Mouse (Mus musculus) gastrocnemius, postnatal 14 days (tissue): ENCODE data around the gene Dmac2. TPM values are rescaled to one million over a fixed set of nuclear protein-coding genes. Genes with fewer than 3 reads are reported as not detected.
A peak's percentile ranks its signal among the peaks of the same experiment; 100 is the strongest.
"Not testable (repeated sequence)": the region's sequence is repeated elsewhere in the genome, so short reads cannot be mapped to it uniquely, and the experiment has no call there.

Experiments
- DNase-seq: peaks from one replicate; pipeline ENCODE4 v3.0.0; 2021; ENCODE audit warnings: mixed read lengths
- intact Hi-C: fragments of 180-260 bp; cut with DNase I; formaldehyde crosslinking; loops from one replicate; pipeline ENCODE4 v1.15.1; 2025; ENCODE audit warnings: low total_unique reads
- long read RNA-seq, 2 experiments: library from polyadenylated mRNA; stranded (forward); transcript quantifications; one replicate each; pipeline ENCODE4 v2.0.0; 2021
- total RNA-seq, 2 experiments: library from RNA; stranded (reverse); gene quantifications; 2 replicates each; pipeline ENCODE4 v1.2.3; 2021

Gene Dmac2
- total RNA-seq, result 10 to 100 TPM; 24.2 to 31.3 TPM
- long read RNA-seq, experiment 1, transcript Dmac2-201 (6 exons, 1,465 nt), result major isoform, 9 of 18 reads
- long read RNA-seq, experiment 1, partial matches to known transcripts, result 3 of 18 reads
- long read RNA-seq, experiment 1, other reads (novel, unspliced or antisense), result 3 of 18 reads
- long read RNA-seq, experiment 2, transcript Dmac2-201 (6 exons, 1,465 nt), result major isoform, 14 of 19 reads
- long read RNA-seq, experiment 2, partial matches to known transcripts, result 2 of 19 reads
- long read RNA-seq, experiment 2, other reads (novel, unspliced or antisense), result 1 of 19 reads

DNA sequence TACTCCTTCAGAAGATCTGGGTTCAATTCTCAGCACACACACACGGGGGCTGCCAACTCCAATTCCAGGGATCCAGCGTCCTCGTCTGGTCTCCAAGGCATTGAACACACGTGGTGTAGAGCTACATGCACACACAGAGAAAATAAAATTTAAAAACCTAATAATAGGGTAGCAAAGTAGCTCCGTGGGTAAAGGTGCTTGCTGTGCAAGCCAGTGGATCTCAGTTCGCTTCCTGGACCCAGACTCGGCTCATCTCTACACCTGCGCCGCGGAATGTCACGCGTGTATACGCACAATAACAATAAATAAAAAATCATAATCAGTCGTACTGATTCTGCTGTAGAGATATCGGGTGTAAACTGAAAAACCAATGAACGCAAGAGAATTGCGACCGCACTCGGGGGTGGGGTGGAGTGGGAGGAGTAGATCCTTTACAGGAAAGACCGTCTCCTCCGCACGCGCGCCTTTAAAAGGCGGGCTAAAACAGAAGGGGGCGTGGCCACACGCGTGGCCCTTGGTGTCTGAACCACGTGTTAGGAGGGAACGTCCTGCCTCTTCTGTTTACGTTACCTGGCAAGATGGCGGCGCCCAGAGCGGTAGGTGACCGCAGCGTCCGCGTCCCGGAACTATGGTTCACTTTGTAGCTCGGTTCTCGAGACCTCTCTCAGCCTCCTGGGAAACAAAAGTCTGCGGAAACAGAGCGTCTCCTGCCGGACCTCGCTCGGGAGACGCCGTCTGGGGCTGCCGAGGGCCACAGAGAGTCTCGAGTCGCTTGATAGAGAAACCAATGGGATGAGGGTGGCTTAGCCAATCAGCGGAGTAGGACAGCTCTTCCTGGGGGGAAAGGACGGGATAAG, at the start of gene Dmac2:
TSS of gene Dmac2 (plus strand) at position 550 of the 857 bp plus-strand sequence.
- DNase-seq, result peak; percentile 90
- intact Hi-C loops, result no loop called here

DNA sequence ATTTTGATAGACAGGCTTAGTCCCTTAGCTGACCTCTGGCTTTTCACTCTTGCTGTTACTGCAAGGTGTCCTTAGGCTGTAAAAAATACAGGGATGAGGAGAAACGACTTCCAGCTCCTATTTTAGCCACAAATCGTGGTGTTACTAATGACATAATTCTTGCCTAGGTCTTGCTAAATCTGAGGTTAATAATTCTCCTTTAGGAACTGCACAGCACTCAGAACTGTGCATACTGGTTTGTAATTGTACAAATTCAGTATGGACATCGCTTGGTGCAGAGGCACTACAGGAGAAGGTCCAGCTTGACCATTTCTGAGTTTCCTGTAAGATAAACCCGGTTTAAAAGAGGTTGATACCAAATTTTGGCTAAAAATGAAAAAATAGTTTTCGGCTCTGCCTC, 45.4 kb upstream of the Dmac2 start:
- intact Hi-C loops, DNase-seq: not testable (repeated sequence)

DNA sequence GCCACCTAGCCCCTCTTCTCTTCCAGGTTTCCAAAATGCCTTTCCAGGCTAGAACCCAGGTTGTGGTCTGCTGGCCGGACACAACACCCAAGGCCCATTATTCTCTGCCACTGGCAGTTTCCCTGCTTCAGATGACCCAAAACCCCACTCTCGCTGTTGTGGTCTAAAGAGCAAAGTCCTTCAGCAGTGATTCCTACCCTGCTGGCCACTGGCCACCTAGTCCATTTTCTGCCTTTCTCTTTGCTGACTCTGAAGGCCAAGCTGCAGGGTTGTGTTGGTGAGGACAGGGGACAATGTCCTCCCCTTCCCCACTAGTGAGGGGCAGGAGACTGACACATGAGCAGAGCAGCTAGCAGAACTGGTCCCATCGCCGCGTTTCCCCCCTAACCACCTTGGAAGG, 44.1 kb upstream of the Dmac2 start:
- DNase-seq, result no peak
- intact Hi-C loops, result loop anchor here (5.0 kb wide), 1 partner anchor 738 kb away; no protein-coding TSS in a partner anchor

DNA sequence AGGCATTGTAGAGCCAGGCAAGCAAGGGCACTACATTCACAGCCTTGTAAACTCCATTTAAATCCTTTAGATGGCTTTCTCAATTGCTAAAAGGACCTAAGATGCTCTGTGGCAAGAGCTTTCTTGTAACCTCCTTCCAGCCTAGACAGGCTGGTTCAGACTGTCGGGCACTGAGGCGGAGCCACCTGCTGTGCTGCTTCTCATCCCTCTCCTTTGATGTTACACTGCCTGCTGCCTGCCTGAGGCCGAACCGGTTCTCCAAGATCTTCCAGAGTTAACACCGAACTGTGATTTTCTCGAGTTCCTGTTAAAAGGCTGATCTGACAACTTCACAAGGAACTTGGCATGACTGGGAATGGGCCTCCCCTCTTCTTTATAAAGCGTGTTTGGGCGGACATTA, 43.3 kb upstream of the Dmac2 start:
- no peak for DNase-seq
- intact Hi-C loops, result loop anchor here (5.0 kb wide), 1 partner anchor 739 kb away; no protein-coding TSS in a partner anchor

GRCm38 (mm10) chr7:25576308-25576707, 42.9 kb upstream of the Dmac2 start:
- not testable (repeated sequence) for DNase-seq
- intact Hi-C loops, result loop anchor here (5.0 kb wide), 1 partner anchor 739 kb away; no protein-coding TSS in a partner anchor

GRCm38 (mm10) chr7:25576793-25577437, 42.3 kb upstream of the Dmac2 start:
- DNase-seq, result not testable (repeated sequence)
- intact Hi-C loops, result loop anchor here (5.0 kb wide), 1 partner anchor 740 kb away; no protein-coding TSS in a partner anchor

DNA sequence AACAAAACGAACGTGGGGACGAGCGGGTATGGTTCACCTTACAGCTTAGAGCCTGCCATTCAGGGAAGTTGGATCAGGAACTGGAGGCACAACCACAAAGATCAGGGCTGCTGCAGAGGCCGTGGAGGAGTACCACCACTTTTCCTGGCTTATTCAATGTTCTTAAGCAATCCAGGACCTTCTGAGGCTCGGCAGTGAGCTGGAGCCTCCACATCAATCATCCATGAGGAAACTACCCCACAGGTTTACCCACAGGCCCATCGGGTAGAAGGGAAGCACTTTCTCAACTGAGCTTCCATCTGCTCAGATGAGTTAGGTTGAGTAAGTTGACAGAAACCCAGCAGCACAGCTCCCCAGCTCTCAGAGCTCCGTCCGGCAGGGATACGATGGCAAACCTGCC, 39.8 kb upstream of the Dmac2 start:
- intact Hi-C loops, result loop anchor here (5.0 kb wide), 1 partner anchor 742 kb away; no protein-coding TSS in a partner anchor
- no peak for DNase-seq

- intact Hi-C loops, result no loop called here
- DNase-seq, result no peak
Observed at GRCm38 (mm10) chr7:25582301-25582810, 36.9 kb upstream of the Dmac2 start.

DNA sequence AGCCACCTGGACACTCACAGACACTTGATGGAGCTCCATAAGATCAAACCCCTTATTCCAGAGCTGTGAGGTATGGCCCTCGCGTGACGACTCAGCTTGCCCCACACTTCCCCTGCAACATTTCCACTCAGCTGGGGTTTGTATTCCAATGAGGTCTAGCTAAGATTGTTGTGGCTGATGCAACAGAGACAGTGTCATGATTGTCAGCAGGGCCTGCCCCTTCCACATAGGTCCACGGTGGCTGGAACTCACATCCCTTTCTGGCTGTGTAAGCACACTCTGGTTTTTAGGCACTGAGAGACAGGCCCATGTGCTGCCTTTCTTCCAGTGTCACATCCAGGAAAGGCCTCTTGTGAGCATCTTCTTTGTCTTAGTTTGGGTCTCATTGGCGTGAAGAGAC, 34.6 kb upstream of the Dmac2 start:
- no peak for DNase-seq
- intact Hi-C loops, result no loop called here

DNA sequence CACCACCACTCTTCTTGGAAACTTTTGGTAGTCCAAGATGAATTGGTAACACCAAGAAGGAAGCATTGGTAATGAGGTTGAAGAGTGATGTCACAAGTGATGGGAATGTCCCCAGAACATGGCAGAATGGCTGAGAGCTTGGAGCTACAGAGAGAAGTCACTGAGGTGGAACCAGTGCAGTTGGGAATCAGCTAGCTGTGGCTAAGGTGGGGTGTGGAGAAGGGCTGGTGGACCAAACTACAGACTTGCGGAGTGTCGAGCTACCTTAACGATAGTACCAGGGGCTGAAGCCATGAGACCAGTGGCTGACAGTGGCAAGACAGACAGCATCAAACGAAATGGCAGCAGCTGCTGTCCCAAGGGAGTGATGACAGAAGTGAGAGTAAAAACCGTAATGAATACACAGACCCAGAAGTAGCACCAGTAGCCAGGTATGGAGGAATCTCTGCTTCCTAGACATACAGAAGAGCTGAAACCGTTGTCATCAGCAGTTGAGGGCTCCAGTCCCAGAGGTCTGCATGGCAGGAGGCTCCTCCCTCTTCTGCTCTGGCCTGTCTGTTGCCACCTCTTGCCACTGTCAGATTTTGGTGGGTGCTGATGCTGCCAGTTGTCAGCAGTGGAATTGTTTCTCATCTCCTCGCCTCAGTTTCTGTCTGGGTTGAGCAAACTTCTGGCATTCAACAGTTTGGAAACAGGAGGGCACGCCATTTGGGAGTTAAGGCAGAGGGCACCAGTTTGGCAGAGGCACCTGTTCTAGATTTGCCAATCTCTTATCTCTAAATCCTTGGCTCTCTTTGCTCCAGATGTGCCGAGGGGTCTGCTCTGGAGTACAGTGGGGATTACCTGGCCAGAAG, 33.6 kb upstream of the Dmac2 start:
- DNase-seq, result no peak
- intact Hi-C loops, result no loop called here

GRCm38 (mm10) chr7:25591226-25591625, 28.0 kb upstream of the Dmac2 start:
- no peak for DNase-seq
- intact Hi-C loops, result no loop called here

- no peak for DNase-seq
- intact Hi-C loops, result no loop called here
Observed at GRCm38 (mm10) chr7:25593859-25594258, 25.4 kb upstream of the Dmac2 start.

DNA sequence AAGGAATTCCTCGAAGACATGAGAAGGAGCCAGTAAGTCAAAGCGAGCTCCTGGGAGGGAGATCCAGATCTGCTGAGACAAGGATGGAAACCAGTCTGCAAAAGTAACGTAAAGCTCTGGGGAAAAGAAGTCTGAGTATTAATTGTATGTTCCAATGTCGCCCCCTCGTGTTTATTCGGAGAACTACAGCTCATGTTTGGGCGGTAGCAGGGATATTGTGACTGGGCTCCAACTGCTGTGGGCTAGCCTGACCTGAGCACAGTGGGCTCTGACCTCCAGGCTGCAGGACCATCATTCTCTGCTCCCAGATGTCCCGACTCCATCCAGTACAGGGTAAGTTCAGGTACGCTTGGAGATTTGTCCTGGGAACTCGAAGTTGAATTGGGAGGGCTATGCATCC, 19.6 kb upstream of the Dmac2 start:
- intact Hi-C loops, result loop anchor here (5.0 kb wide), 1 partner anchor 172 kb away; no protein-coding TSS in a partner anchor
- DNase-seq, result peak; percentile 33

DNA sequence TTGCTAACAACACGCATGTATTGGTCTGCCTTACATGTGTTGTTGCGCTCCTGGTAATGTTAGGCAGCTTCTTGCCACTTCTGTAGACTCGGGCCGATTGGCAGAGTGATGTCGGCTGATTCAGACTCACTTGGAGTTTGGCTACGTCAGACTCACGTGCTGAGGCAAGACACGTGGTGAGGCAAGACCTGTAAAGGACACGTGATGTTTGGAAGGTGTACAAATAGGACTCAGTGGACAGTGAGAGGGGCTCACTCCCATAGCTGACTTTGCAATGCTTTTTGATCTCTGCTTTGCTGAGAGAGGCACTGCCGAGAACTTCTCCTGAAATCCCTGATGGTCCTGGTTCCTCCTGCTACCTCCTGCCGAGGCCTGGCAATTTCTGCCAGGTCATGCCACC, 18.5 kb upstream of the Dmac2 start:
- intact Hi-C loops, result no loop called here

GRCm38 (mm10) chr7:25601346-25601745, 17.9 kb upstream of the Dmac2 start:
- intact Hi-C loops, result no loop called here
- DNase-seq, result no peak

More for the DNA sequence above, 18.5 kb upstream of the Dmac2 start:
- no peak for DNase-seq

DNA sequence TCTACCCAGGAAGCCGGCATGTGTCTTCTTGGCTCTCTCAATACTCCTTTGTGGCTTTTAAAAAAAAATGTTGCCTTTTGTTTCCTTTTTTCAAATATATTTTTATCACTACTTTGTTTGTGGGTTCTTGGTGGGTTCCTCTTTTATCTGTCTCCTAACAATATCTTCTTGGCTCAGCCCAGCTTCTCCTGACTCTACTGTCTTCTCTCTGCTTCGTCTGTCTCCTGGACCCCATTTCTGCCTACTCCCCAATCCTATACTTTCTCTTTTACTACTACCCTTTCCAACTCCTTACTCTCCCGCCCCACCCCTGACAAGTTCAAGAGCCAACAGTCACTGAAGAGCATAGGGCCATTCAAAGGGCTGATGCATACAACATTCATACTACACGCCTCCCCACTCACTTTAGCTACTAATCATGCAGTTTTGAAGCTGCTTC, 12.6 kb upstream of the Dmac2 start:
- DNase-seq, result no peak
- intact Hi-C loops, result no loop called here

GRCm38 (mm10) chr7:25607196-25607595, 12.0 kb upstream of the Dmac2 start:
- intact Hi-C loops, result no loop called here
- DNase-seq, result no peak

GRCm38 (mm10) chr7:25610056-25610455, 9.2 kb upstream of the Dmac2 start:
- intact Hi-C loops, result no loop called here

GRCm38 (mm10) chr7:25611501-25611900, 7.7 kb upstream of the Dmac2 start:
- DNase-seq, result no peak
- intact Hi-C loops, result no loop called here

More at GRCm38 (mm10) chr7:25610056-25610455, 9.2 kb upstream of the Dmac2 start:
- DNase-seq, result no peak
